Mouse (Mus musculus) layer of hippocampus, postnatal 36 days (tissue): ENCODE data around the gene Slc12a6. TPM values are rescaled to one million over a fixed set of nuclear protein-coding genes. Genes with fewer than 3 reads are reported as not detected.

Source experiments
- DNase-seq, 2 experiments: peaks; one replicate each; pipeline ENCODE4 v3.0.0; 2022
- total RNA-seq, 2 experiments: library from RNA; stranded (reverse); gene quantifications; 2 replicates each; pipeline ENCODE4 v1.2.3; 2021

The Slc12a6 gene
- total RNA-seq: 100 to 1,000 TPM; 107 to 114 TPM

DNA sequence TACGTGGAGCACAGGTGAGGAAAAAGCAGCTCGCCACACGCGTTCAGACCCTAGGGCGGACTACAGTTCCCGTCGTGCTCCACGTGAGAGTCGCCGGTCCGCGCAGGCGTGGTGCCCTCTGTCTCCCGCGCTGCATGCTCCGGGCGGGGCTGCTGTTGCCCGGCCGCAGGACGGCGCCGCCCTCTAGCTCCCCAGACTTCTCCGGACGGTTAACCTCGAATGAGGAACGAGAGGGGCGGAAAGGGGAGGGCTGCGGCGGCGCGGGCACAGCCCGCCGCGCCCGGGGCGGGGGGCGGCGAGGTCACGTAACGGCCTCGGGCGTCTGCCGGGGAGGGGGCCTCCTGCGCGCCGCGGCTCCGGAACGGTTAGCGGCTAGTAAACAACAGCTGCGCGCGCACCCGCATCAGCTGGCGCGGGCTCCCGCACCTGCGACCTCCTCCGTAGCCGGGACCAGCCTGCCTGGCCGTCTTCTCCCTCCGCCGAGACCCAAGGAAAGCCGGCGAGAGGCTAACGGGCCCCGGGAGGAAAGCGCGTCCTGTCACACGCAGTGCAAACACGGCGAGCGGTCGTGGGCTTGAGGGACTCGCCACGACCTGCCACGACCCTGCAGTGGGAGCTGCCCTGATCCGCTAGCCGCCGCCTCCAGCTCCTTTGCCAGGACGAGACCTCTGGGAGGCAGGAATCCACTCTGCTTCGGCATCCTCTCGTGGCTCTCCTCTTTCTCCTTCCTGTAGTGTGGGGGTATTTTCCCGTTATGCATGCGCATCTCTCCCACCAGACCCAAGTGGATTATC lies at the start of gene Slc12a6:
Slc12a6 (plus strand) TSS at position 378 of the 794 bp plus-strand sequence.
- peak; percentile 89 for DNase-seq

DNA sequence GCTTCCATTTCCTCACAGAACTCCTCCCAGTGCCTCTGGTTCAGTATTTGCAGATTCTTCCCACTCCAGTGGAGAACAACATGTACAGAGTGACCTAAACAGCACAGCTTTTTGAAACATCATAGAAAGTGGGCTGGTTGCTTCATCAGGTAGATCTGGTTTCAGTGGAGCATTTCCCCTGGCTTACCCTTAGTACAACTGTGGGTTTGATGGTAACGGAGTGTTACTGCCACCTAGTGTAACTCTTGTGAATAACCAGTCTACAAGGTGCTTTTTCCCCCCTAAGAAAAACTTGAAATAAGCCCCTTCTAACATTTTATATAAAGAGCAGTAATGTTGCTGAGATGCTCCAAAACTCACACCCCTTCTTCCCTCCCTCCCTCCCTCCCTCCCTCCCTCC lies 49.6 kb upstream of the Slc12a6 start:
- no peak for DNase-seq

DNA sequence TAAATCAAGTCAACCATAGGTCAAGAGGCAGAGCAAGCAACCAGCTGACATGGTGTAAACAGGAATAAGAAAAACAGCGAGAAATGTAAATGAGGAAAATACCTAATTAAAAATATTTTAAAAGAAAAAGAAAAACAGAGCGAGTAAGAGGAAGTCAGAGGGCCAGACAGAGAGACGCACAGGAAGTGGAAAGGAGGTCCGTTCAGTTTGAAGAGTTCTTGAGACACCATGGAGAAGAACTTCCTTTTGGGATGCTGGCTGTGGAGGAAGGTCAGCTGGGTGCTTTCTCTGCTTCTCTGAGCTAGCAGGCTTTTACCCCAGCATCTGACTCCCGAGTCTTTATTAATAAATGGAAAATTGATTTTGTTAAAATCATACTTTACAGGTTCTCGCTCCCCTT lies 48.0 kb upstream of the Slc12a6 start:
- DNase-seq: no peak

DNA sequence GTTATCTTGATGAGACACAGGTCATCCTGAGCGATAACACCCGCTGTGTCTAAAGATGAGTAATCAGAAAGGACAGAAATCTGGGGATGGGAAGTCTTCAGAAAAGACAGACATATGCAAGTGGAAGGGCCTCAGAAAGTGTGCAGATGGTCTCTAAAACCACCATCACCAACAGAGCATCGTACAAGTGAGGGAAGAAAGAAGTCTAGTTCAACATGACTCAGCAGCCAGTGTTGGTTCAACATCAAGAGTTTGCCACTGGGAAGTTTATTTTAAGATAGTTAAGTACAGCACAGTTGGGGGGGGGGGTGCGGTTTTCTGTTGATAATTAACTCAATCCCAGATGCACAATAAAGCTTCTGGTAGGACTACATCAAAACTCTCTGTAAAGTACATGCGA lies 44.7 kb upstream of the Slc12a6 start:
- no peak for DNase-seq

DNA sequence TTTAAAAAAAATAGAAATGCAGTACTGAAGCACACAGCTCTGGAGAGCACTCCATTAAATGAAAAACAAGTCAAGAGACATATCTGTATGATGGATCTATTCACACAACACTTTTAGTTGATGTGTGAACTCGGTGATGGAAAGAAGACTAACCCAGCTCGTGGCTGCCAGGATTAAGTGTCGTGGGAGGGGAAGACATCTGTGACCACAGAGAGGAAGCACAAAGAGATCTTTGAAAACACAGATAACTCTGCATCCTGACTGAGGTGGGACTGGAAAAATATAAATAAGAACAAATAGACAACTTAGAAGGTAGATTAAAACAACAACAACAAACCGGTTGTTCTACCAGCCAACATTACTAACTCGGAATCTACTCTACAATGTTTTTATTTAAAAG lies 43.0 kb upstream of the Slc12a6 start:
- DNase-seq: no peak

DNA sequence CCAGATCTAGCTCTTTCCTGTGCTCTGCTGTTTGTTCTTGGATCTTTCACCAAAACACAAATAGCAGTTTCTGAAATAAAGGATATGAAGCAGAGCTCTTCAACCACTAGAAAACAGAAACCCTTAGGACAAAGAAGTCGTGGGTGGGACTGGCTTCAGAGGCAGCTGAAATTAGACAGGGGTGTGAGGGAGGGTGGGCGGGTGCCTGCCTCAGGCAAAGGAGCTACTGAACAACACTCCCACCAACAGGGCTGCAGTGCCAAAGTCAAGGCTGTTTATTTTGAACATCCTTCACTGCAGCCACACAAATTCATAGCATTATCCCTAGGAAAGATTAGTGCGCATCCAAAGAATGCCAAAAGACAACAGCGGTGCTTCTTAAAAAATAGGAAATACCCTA lies 41.3 kb upstream of the Slc12a6 start:
- no peak for DNase-seq

DNA sequence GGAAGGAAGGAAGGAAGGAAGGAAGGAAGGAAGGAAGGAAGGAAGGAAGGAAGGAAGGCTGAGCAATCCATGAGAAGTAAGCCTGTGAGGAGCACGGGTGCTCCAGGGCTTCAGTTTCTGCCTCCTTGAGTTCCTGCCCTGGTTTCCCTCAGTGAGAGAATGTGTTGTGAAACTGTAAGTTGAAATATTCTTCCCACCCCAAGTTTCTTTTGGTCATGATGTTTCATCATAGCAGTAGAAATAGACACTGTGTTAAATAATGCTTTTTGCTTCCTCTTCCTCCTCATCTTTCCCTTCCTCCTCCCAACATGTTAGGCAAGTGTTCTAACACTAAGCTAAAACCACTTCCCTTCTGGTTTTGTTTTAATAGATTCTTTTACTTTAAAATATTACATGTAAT lies 33.0 kb upstream of the Slc12a6 start:
- no peak for DNase-seq

DNA sequence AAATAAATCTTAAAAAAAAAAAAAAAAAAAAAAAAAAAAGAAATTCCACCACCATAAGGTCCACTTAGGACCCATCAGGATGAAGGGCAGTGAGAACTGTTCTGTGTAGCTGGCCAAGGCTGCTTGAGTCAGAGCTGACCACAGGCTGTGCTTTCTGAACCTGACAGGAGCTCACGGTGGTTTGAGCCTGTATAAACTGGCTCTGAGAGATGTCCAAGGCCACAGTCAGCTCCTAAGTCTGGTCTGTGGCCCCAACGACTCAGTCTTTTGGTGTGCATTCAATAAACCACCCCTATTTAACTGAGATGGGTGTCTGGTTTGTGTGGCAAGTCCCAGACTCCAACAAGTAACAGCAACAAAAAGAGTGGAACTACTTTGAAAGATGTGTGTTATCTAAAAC lies 29.0 kb upstream of the Slc12a6 start:
- no peak for DNase-seq

DNA sequence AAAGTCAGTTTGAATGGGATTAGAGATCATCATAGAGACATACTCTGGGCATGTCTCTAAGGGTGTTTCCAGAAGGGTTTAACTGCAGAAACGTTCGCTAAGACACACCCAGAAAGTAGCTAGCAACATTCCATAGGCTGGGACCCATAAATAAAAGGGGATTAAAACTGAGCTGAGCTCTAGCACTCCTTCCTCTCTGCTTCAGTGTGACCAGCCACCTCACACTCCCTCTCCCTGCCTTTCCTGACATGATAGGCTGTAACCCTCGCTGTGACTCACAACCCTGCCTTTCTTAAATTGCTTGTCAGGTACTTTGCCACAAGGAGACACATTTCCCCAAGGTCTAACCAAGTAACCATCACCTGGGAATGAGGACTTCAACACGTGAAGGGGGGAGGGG lies 27.6 kb upstream of the Slc12a6 start:
- DNase-seq: no peak

DNA sequence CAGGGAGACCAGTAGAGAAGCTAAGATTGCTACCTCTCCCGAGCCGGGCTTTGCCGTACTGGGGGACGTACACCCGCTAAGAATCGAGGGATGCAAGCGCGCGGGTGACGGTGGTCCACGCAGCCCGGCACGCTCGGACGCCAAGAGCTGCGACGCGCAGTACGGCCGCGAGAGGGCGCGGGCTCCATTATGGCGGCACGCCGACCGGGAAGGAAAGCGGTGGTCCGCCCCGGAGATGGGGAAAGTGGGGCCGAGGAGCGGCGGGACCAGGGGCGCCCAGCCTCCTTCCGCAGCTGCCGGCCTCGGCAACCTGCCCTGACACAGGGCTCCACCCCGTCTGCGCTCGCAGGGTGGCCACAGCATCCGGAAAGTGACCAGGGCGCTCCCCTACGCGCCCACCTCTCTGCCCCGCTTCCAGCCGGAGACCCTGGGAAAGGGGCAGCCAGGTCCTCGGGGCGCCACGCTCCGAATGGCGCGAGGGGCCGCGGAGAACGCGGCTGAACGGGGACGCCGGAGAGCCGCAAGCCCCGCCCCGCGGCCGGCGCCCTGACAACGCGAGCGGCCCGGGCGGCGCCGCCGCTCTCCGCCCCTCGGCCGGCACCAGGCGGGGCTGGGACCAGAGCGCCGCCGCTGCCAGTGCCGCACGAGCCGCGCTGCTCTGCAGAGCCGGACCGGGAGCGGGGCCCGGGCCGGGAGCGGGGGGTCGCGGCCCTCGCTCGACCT lies 26.3 kb upstream of the Slc12a6 start, which contains the start of gene Lpcat4:
Lpcat4 (plus strand) TSS at position 257 of the 723 bp plus-strand sequence.
- DNase-seq: peak; percentile 85 to 88

DNA sequence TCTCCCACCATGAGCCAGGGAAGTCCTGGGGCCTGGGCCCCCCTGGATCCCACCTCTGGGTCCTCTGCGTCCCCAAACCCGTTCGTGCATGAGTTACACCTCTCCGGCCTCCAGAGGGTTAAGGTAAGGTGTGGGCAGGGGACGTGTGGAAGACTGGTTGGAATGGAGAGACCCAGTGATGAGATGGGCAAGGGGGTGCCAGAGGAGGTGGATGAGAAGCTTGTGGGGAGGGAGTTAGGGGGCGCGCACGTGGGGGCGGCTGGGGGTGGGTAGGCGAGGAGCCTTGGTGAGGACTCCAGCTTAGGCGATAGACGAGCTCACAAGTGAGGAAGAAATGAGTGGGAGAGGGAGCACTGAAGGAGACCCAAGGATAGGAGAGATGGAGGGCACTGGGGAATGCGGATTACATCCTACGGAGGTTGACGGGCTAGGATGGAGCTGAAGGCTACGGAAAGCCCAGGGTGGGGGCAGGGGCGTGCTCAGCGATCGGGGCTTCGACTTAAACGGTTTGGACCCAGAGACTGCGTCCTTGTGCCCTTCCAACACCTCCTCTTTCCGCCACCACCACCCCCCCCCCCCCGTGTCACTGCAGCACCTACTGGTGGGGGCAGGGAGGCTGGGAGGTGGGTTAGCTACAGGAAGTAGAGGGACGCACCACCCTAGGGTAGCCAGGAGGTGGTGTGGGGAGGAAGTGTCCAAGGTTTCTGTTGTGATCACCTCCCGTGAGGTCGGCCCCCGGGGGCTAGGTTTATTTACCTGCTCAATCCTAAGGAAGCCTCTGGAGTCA lies 25.5 kb upstream of the Slc12a6 start:
- peak in 1 of 2 experiments; percentile 29 for DNase-seq

DNA sequence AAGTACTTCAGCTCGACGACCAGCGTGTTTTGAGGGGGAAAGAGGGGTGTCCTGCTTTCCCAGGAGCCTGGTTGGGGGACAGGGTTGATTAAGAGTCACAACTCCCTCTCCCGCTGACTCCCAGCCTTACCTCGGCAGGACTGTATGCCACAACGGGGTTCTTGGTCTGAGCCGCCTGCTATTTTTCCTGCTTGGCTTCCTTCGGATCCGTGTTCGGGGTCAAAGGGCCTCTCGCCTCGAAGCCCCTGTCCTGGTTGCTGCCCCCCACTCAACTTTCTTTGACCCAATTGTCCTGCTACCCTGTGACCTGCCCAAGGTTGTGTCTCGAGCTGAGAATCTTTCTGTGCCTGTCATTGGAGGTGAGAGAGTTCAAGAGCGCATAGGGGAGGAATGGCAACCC lies 23.8 kb upstream of the Slc12a6 start:
- no peak for DNase-seq

DNA sequence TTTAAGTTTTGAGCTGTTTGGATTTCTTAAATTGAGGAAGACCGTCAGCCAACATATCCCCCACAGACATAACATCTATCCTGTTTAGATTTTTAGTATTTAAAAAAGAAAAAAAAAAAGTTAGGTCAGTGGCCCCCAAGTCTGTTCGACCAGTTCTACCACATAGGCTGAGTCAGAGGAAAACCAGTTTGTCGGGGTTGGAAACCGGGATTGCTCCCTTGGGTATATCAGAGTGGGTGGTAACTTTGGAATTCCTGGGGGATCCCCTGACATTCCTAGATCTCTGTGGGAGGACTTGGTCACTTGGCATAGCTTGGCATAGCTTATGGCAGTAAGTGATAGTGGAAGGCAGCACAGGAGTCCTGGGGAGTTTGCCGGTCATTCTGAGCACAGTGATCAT lies 20.3 kb upstream of the Slc12a6 start:
- DNase-seq: no peak

DNA sequence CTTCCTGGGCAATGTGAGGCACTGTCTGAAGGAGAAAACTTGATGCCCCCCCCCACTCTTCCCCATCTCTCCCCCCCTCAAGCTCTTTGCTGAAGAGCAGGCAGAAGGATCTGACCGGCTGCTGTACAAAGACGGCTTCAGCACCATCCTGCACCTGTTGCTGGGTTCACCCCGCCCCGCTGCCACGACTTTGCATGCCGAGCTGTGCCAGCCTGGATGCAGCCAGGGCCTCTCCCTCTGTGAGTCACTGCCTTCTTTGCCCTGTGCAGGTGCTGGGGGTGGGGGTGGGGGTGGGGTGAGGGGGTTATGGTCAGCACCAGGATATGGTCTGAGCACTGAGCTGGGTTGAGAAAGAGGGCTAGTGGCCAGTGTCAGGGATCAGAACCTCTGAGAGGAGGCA lies 19.4 kb upstream of the Slc12a6 start:
- DNase-seq: no peak

DNA sequence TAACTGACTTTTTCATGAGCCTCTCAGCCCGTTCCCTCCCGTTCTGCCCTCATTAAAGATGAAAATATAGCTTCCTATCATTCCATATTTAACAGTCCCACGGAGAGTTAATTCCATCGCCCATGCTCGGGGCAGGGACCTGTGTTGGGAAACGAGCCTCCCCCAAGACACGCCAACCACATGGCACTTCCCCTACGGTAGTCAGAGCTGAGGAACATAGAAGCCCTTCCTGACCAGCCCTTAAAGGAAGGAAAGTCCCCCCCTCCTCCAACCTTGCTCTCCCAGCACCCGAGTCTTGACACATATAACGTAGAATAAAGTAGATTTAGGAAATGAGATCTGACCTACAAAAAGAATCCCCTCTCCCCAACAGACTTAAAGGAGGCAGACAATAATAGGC lies 18.3 kb upstream of the Slc12a6 start:
- DNase-seq: no peak

DNA sequence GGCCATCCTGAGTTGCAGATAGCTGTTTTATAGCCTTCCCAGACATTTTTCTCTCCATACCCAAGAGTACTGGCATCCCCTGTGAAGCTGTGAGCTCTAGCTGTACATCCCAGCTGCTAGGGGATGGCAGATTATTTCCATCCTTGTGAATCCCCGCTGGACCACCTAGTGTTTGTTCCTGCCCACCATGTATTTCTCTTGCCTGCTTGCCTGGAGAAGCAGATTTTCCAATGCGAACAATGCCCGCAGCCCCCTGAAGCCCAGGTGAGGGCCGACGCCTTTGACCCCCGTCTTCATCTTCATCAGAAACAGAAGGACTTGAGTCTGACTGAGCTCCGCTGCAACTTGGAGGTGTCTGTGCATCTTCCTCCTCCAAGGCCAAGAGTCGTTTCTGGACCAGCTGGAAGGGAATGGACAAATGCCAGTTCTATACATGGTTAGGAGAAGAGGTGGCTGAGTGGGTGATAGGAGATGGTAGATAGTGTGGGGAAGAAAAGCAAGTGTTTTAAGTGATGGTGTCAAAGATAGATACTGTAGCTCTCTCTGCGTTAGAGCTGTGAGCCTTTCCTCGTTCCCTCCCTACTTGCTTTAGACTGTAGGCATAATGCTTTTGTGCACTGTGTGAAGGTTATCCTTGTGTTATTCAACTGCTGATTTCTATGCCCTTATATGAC lies 15.7 kb upstream of the Slc12a6 start:
- no peak for DNase-seq

DNA sequence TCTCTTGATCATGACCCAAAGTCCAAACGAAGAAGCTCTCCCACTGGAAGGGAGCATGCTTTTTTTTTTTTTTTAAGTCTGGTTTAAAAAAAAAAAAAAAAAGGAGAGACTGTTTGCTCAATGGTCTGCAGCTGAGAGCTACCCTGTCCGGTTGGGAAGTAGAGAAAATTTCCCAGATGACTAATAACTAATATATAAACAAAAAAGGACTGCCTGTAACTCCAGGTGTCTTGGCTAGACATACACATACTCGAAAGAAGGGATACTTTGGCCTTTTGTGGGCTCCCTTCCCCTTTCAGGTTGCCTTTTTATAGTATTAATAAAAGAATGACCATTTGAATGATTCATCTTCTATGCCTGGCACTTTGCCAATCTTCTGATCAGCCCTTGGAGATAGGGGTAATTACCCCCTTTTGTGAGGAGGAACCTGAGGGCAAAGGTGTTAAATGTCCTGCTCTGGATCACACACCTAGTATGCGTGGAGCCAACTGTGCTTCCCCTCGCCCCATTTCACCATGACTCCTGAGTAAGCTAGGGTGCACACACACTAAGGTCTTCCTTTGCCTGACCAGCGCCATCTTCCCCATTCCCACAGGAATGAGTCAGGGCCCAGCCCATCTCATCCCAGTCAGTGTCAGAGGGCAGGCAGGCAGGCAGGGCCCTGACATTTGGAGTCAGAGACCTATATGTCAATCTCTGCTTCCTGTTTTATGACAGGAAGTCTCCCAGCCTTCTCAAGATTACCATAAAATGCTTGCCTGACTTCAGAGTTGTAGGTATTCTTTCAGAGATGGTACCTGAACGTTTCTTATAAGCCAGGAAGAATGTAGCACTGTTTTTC lies 10.7 kb upstream of the Slc12a6 start:
- DNase-seq: no peak

DNA sequence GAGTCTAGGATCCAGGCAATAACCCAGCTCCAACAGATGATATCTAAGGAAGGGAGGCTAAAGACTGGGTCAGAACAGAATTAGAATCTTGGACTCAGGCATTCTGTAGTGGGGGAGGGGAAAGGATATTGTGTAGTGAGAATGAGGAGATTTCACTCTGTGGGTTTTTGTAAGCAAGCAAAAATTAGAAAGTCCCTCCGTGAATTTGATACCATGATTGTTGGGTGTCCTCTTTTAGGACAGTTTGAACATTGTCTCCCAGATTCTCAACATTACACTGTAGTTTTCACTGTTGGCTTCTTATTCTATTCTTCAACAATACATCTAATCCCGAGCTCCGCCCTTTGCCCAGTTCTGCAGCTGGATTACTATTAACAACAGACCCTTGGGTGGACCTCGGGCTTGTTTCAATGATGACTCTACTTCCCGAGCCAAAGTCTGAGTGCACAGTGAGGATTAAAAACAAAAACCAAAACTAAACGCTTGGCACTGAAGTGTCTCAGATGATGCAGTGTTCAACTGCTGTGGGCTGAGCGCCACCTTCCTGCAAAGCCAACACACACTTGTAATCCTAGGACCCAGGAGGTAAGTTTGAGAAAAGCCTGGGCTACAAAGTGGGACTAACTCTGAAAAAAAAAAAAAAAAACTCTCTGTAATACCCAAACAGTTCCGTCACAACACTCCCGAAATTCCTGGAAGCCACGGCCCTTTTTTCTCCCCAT lies 6.2 kb upstream of the Slc12a6 start, which contains the start of gene Nutm1:
Nutm1 (minus strand) TSS at position 51 of the 722 bp plus-strand sequence.
- DNase-seq: no peak

DNA sequence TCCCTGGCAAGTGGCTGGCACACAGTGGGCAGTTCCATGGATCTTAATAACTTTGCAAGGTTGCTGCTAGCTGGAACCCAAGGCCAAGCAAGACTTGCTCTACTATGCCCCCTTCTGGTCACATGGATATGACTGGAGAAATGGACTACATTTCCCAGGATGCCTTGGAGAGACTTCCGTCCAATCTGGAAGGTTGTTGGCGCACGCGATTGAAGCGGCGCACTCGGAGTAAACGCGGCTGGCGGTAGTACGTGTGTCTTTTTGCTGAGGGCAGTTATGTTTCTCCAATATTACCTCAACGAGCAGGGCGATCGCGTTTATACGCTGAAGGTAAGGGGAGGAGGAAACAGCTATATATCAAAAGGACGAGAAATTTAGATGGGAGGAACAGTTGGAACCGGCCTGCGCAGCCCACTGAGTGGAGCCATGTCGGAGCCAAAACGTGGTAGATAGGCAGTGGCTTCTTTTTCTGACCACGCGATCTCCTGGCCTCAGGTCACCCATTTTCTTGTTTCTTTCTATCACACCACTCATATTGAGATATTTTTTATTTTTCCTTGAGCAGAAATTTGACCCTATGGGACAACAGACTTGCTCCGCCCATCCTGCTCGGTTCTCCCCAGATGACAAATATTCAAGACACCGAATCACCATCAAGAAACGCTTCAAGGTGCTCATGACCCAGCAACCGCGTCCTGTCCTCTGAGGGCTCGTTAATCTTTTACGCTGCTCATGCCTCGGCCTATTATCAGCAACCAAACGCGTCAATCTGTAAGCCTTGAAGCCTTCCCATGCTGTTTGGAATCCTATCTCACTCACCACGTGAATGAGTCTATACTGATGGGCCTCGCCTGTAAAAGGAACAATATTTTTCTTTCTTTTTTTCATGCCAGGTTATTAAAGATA lies 3.6 kb upstream of the Slc12a6 start, which contains the start of gene Nop10:
Nop10 (plus strand) TSS at position 179 of the 906 bp plus-strand sequence.
- DNase-seq: peak; percentile 83 to 84
